Mouse (Mus musculus): Measurements from ENCODE around the gene Mctp2. TPM values are rescaled to one million over a fixed set of nuclear protein-coding genes. Genes with fewer than 3 reads are reported as not detected.
A peak's percentile ranks its signal among the peaks of the same experiment; 100 is the strongest.

Gene Mctp2
- polyA plus RNA-seq, 1 experiment from 2014 or later, result 0.76 TPM

DNA sequence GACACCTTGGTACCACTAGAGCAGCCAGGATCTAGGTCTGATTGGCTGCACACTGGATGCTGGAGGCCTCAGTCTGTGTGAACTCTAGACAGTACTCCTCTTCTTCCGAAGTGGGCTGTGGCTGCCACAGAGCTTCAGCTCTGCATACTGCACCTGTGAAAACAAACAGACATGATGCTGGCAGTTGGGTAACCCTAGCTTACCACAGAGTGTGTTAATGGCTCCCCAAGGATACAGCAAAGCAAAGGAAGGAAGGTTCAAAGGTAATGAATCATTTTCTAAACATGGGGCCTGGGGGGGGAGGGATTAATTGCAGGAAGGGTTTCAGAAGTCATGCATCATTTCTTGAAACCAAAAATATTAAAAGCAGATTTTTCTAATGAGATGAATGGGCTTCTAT, 225.7 kb downstream of the Mctp2 start:
- Histone ChIP-seq H3K27me3 (peaks cover 22% of the 10 kb centered on the region; the same call in 1 of the 2 replicates), H3K4me3 (replicated peaks) (no peak overlapping the region), H3K4me2 (no peak overlapping the region), H3K4me1 (replicated peaks) (peaks cover 4% of the 10 kb centered on the region; the same call in 1 of the 2 replicates), H3K9me3 (no peaks in the 10 kb centered on the region), H3K9ac (replicated peaks) (no peak overlapping the region), H3K36me3 (no peaks in the 10 kb centered on the region), H3K27ac (no peak overlapping the region)
- peak; percentile 52; the same call in 1 of the 2 replicates for ATAC-seq (ENCODE audit: insufficient number of reproducible peaks, insufficient read depth, low FRiP score, low TSS enrichment, low read depth)
- 53% methylated on average over 1 of the region's 1 CpGs for WGBS

DNA sequence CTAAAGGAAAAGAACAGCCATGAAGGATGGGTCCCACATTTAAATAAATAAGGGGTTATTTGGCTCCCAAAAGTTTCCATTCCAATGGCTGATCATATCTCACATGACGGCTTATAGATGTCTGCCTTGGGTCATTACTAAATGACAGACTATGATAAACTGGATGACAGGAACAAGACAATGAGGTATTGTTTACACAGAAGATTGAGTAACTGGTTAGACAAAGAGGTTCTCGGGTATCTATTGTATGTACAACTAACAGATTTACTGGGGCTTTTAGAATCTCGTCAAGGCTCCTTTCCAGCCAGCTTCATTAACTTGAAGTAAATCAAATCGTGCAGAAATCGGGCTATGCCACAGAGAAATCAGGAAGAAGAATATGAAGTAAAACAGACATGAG, 227.5 kb downstream of the Mctp2 start:
- peaks cover 4% of the 10 kb centered on the region; the same call in 1 of the 2 replicates for H3K4me1 ChIP-seq (replicated peaks)
- H3K4me3 ChIP-seq (replicated peaks), result no peak overlapping the region
- H3K27me3 ChIP-seq, result peaks cover 13% of the 10 kb centered on the region; the same call in 1 of the 2 replicates
- ATAC-seq (ENCODE audit: insufficient number of reproducible peaks, insufficient read depth, low FRiP score, low TSS enrichment, low read depth), result no peak
- H3K9me3 ChIP-seq, result no peaks in the 10 kb centered on the region
- H3K36me3 ChIP-seq, result no peaks in the 10 kb centered on the region
- 77% methylated on average over 5 of the region's 5 CpGs for WGBS
- no peak overlapping the region for H3K27ac ChIP-seq
- no peak overlapping the region for H3K9ac ChIP-seq (replicated peaks)
- no peak overlapping the region for H3K4me2 ChIP-seq

GRCm38 (mm10) chr7:72071418-72072184, 234.8 kb downstream of the Mctp2 start:
- 80% methylated on average over 13 of the region's 13 CpGs for WGBS
- Histone ChIP-seq H3K27me3 (no peaks in the 10 kb centered on the region), H3K4me2 (no peak overlapping the region), H3K4me3 (replicated peaks) (no peak overlapping the region), H3K9me3 (no peaks in the 10 kb centered on the region), H3K36me3 (no peaks in the 10 kb centered on the region), H3K27ac (no peak overlapping the region), H3K9ac (replicated peaks) (no peak overlapping the region), H3K4me1 (replicated peaks) (peaks cover 4% of the 10 kb centered on the region; the same call in 1 of the 2 replicates)
- ATAC-seq (ENCODE audit: insufficient number of reproducible peaks, insufficient read depth, low FRiP score, low TSS enrichment, low read depth), result no peak

- Histone ChIP-seq H3K27ac (no peak overlapping the region), H3K4me2 (no peak overlapping the region), H3K27me3 (no peaks in the 10 kb centered on the region), H3K9ac (replicated peaks) (no peak overlapping the region), H3K9me3 (no peaks in the 10 kb centered on the region), H3K4me3 (replicated peaks) (no peak overlapping the region), H3K36me3 (no peaks in the 10 kb centered on the region), H3K4me1 (replicated peaks) (peaks cover 4% of the 10 kb centered on the region; the same call in 1 of the 2 replicates)
- WGBS, result 74% methylated on average over 2 of the region's 2 CpGs
- ATAC-seq (ENCODE audit: insufficient number of reproducible peaks, insufficient read depth, low FRiP score, low TSS enrichment, low read depth), result no peak
Measured at GRCm38 (mm10) chr7:72068454-72068853, 238.0 kb downstream of the Mctp2 start.

GRCm38 (mm10) chr7:72066352-72066751, 240.1 kb downstream of the Mctp2 start:
- Histone ChIP-seq H3K27ac (no peak overlapping the region), H3K27me3 (no peaks in the 10 kb centered on the region), H3K4me1 (replicated peaks) (no peaks in the 10 kb centered on the region), H3K4me2 (no peak overlapping the region), H3K36me3 (no peaks in the 10 kb centered on the region), H3K4me3 (replicated peaks) (no peak overlapping the region), H3K9me3 (no peaks in the 10 kb centered on the region), H3K9ac (replicated peaks) (no peak overlapping the region)
- no peak for ATAC-seq (ENCODE audit: insufficient number of reproducible peaks, insufficient read depth, low FRiP score, low TSS enrichment, low read depth)
- 81% methylated on average over 2 of the region's 2 CpGs for WGBS

DNA sequence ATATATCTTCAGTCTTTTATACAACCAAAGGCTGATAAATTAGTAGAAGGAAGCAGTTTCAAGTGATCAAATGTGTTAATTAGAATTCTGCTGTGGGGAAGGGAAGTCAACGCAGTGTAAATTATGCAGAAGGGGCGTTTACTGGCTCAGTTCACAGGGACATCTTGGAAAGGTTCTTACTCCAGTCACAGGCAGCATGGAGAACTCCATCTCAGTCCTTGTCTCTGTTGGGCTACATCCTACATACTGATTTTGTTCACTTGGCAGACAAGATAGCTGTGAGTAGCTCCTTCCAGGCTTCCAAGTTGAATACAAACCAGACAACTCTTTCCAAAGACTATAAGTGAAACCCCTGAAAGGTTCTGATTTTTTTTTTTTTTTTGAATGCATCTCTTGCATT, 254.6 kb downstream of the Mctp2 start:
- no peak overlapping the region for H3K27ac ChIP-seq
- no peak overlapping the region for H3K9ac ChIP-seq (replicated peaks)
- H3K4me2 ChIP-seq, result no peak overlapping the region
- H3K4me1 ChIP-seq (replicated peaks), result no peaks in the 10 kb centered on the region
- WGBS, result 55% methylated on average over 2 of the region's 2 CpGs
- H3K27me3 ChIP-seq, result no peaks in the 10 kb centered on the region
- no peak overlapping the region for H3K4me3 ChIP-seq (replicated peaks)
- H3K9me3 ChIP-seq, result no peaks in the 10 kb centered on the region
- ATAC-seq (ENCODE audit: insufficient number of reproducible peaks, insufficient read depth, low FRiP score, low TSS enrichment, low read depth), result no peak
- no peaks in the 10 kb centered on the region for H3K36me3 ChIP-seq

GRCm38 (mm10) chr7:72047588-72048585, 258.5 kb downstream of the Mctp2 start:
- no peak overlapping the region for H3K27ac ChIP-seq
- H3K36me3 ChIP-seq, result no peaks in the 10 kb centered on the region
- H3K4me3 ChIP-seq (replicated peaks), result no peak overlapping the region
- no peak overlapping the region for H3K9ac ChIP-seq (replicated peaks)
- 71% methylated on average over 20 of the region's 20 CpGs for WGBS
- H3K4me1 ChIP-seq (replicated peaks), result no peaks in the 10 kb centered on the region
- no peaks in the 10 kb centered on the region for H3K9me3 ChIP-seq
- no peaks in the 10 kb centered on the region for H3K27me3 ChIP-seq
- H3K4me2 ChIP-seq, result no peak overlapping the region
- ATAC-seq (ENCODE audit: insufficient number of reproducible peaks, insufficient read depth, low FRiP score, low TSS enrichment, low read depth), result no peak

All from limb, embryonic 12.5 days (tissue).